Mouse (Mus musculus) heart, postnatal 0 days (tissue): ENCODE data around the gene Mgrn1. TPM values are rescaled to one million over a fixed set of nuclear protein-coding genes. Genes with fewer than 3 reads are reported as not detected.

Source experiments
- ATAC-seq: fragments of 200-750 bp; cut with Nextera tagmentation; 2 replicates; pipeline ENCODE4 v1.8.0; 2017; ENCODE audit warnings: low read depth, moderate number of reproducible peaks, moderate library complexity; ENCODE audit not compliant: insufficient read depth
- DNase-seq: peaks from one replicate; pipeline ENCODE4 v3.0.0-alpha.2; 2016; ENCODE audit warnings: low spot score
- H3K27ac ChIP-seq: fragments of 300-500 bp; sonication (generic); 2 replicates; pipeline ENCODE4 v1.5.1; 2014; ENCODE audit warnings: low read depth, mild to moderate bottlenecking
- H3K27me3 ChIP-seq: fragments of 300-500 bp; sonication (generic); 2 replicates; pipeline ENCODE4 v1.6.1; 2014; ENCODE audit warnings: low read length, mixed read lengths; ENCODE audit not compliant: control insufficient read depth, insufficient read depth
- H3K36me3 ChIP-seq: fragments of 300-500 bp; sonication (generic); replicated peaks from 2 replicates; pipeline ENCODE4 v1.6.1; 2014; ENCODE audit warnings: low read length, mixed read lengths; ENCODE audit not compliant: control insufficient read depth, insufficient read depth
- H3K4me1 ChIP-seq: fragments of 300-500 bp; sonication (generic); 2 replicates; pipeline ENCODE4 v1.6.1; 2014; ENCODE audit warnings: antibody characterized with exemption; ENCODE audit not compliant: control insufficient read depth, insufficient read depth
- H3K4me2 ChIP-seq: fragments of 300-500 bp; sonication (generic); 2 replicates; pipeline ENCODE4 v1.6.1; 2014; ENCODE audit warnings: low read depth, mild to moderate bottlenecking, low read length, moderate library complexity
- H3K4me3 ChIP-seq: fragments of 300-500 bp; sonication (generic); 2 replicates; pipeline ENCODE4 v1.5.1; 2014; ENCODE audit warnings: low read depth, low read length
- H3K9ac ChIP-seq: fragments of 300-500 bp; sonication (generic); replicated peaks from 2 replicates; pipeline ENCODE4 v1.6.1; 2014; ENCODE audit warnings: low read depth, low read length, mixed read lengths
- H3K9me3 ChIP-seq: fragments of 300-500 bp; sonication (generic); replicated peaks from 2 replicates; pipeline ENCODE4 v1.6.1; 2016; ENCODE audit warnings: low read length; ENCODE audit not compliant: control insufficient read depth
- CTCF ChIP-seq: IDR thresholded peaks from 2 replicates; pipeline ENCODE4 v1.5.1; 2016; ENCODE audit warnings: antibody characterized with exemption, control low read depth, low read depth
- EP300 ChIP-seq: IDR thresholded peaks from 2 replicates; pipeline ENCODE4 v1.6.1; 2016; ENCODE audit warnings: antibody characterized with exemption, low read depth
- WGBS: fragments of 180-500 bp; shearing (Covaris S2); extraction: QIAGEN DNeasy Blood & Tissue Kit; methylation state at CpG from one replicate; pipeline ENCODE4 v1.1.7; 2014; 5-methylcytosine and 5-hydroxymethylcytosine counted together
- polyA plus RNA-seq: library from polyadenylated mRNA; unstranded; fragments of >200 nt; fragmentation: Nextera tagmentation; extraction: Ambion mirVana; gene quantifications from 2 replicates; pipeline ENCODE4 v1.2.1, GENCODE M21; 2015
- total RNA-seq: library from RNA; depleted of rRNA; stranded (reverse); fragments of >200 nt; gene quantifications from 2 replicates; pipeline ENCODE4 v1.2.3, GENCODE M21; 2014; ENCODE audit warnings: low replicate concordance

Mgrn1 gene
- total and polyA plus RNA-seq, 2 experiments from 2014 or later: 159 to 223 TPM

GRCm38 (mm10) chr16:4848090-4848489 lies 38.0 kb upstream of the Mgrn1 start:
- Histone ChIP-seq H3K4me1 (no peaks in the 10 kb centered on the region), H3K27me3 (no peaks in the 10 kb centered on the region), H3K27ac (no peak overlapping the region), H3K4me3 (no peak overlapping the region), H3K36me3 (no peaks in the 10 kb centered on the region), H3K9me3 (no peaks in the 10 kb centered on the region), H3K9ac (no peak overlapping the region), H3K4me2 (no peak overlapping the region)
- TF ChIP-seq CTCF: no peak
- ATAC-seq (no peak), DNase-seq (no peak)
- WGBS: 84% methylated on average over 2 of the region's 2 CpGs

DNA sequence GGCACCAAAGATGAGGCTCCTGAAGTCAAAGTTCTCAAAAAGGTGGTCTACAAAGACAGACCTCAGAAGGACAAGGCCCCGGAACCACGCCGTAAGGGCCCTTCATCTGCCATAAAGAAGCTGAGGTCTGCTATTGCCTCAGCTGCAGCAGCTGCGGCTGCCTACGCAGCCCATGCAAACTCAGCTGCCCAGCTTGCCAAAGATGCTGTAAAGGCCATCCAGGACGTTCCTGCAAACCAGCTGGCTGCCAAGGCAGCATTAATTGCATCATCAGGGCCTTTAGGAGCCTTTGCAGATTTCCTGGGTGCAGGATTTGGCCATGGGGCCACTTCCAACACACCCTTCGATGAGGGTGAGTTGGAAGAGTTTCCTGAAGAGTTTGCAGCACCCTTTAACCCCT lies 35.7 kb upstream of the Mgrn1 start:
- Histone ChIP-seq H3K4me2 (no peak overlapping the region), H3K9ac (no peak overlapping the region), H3K4me3 (no peak overlapping the region), H3K4me1 (no peaks in the 10 kb centered on the region), H3K36me3 (no peaks in the 10 kb centered on the region), H3K27ac (peak overlapping the region; percentile 16; the same call in 1 of the 2 replicates), H3K9me3 (no peaks in the 10 kb centered on the region), H3K27me3 (no peaks in the 10 kb centered on the region)
- no peak for ATAC-seq
- DNase-seq: no peak
- 71% methylated on average over 7 of the region's 7 CpGs for WGBS
- TF ChIP-seq EP300 (no peak), CTCF (no peak)

DNA sequence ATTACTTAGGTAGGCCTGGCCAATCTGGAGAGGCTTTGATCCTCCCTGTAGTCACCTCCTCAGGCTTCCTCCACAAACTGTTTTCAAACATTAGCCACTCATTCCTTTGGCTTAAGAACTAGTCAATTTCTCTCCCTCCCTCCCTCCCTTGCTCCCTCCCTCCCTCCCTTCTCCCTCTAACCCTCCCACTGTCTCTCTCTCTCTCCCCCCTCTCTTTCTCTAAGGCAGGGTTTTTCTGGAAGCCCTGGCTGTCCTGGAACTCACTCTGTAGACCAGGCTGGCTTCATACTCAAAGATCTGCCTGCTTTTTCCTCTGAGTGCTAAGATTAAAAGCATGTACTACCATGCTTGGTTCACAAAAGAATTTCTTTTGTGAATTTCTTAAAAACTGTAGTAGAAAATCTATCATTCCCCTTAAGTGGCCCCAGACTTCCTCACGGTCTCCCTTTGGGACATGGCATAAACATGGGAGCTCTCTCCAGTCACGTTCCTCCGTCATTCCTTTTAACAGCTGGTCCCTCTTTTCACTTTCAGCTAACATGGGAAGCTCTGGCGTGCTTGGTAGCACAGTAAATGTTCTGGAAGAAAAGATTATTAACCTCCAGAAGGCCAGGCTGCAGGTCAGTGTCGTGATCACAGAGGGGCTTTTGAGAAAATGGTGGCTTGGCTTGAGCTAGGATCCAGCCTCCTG lies 35.0 kb upstream of the Mgrn1 start:
- ATAC-seq: peak; percentile 65; the same call in 1 of the 2 replicates
- H3K27me3 ChIP-seq: no peaks in the 10 kb centered on the region
- H3K4me1 ChIP-seq: no peaks in the 10 kb centered on the region
- no peaks in the 10 kb centered on the region for H3K9me3 ChIP-seq
- no peak for TF ChIP-seq CTCF
- no peak for TF ChIP-seq EP300
- H3K27ac ChIP-seq: peak overlapping the region; percentile 27; the same call in 1 of the 2 replicates
- no peak for DNase-seq
- 56% methylated on average over 5 of the region's 5 CpGs for WGBS
- H3K36me3 ChIP-seq: no peaks in the 10 kb centered on the region
- no peak overlapping the region for H3K9ac ChIP-seq
- no peak overlapping the region for H3K4me2 ChIP-seq
- no peak overlapping the region for H3K4me3 ChIP-seq

- ATAC-seq (no peak), DNase-seq (no peak)
- no peaks in the 10 kb centered on the region for H3K36me3 ChIP-seq
- H3K9me3 ChIP-seq: no peaks in the 10 kb centered on the region
- H3K4me2 ChIP-seq: no peak overlapping the region
- H3K27ac ChIP-seq: no peak overlapping the region
- H3K9ac ChIP-seq: no peak overlapping the region
- TF ChIP-seq CTCF (no peak), EP300 (no peak)
- H3K4me3 ChIP-seq: no peak overlapping the region
- H3K27me3 ChIP-seq: no peaks in the 10 kb centered on the region
- 23% methylated on average over 5 of the region's 5 CpGs for WGBS
- no peaks in the 10 kb centered on the region for H3K4me1 ChIP-seq
These were observed 30.9 kb upstream of the Mgrn1 start for GRCm38 (mm10) chr16:4855046-4855650.

- 45% methylated on average over 10 of the region's 10 CpGs for WGBS
- Histone ChIP-seq H3K4me3 (no peak overlapping the region), H3K4me2 (no peak overlapping the region), H3K27ac (no peak overlapping the region), H3K9me3 (no peaks in the 10 kb centered on the region), H3K27me3 (no peaks in the 10 kb centered on the region), H3K9ac (no peak overlapping the region), H3K36me3 (no peaks in the 10 kb centered on the region), H3K4me1 (no peaks in the 10 kb centered on the region)
- no peak for ATAC-seq
- no peak for DNase-seq
- TF ChIP-seq EP300: no peak
- peak; percentile 28 for TF ChIP-seq CTCF
These were observed 24.7 kb upstream of the Mgrn1 start for GRCm38 (mm10) chr16:4861392-4861791.
